Mouse (Mus musculus) heart, adult 2 months (tissue): ENCODE data around the gene Methig1. TPM values are rescaled to one million over a fixed set of nuclear protein-coding genes. Genes with fewer than 3 reads are reported as not detected.

Source experiments
- DNase-seq, 2 experiments: peaks; one replicate each; pipeline ENCODE4 v3.0.0; 2021
- H3K27ac ChIP-seq: fragments of 200-600 bp; 2 replicates; pipeline ENCODE4 v1.8.1; 2022
- H3K27me3 ChIP-seq: fragments of 200-500 bp; 2 replicates; pipeline ENCODE4 v1.6.1; 2012; ENCODE audit warnings: mild to moderate bottlenecking, low read length, inconsistent platforms, mixed read lengths; ENCODE audit not compliant: control insufficient read depth, insufficient read depth
- H3K36me3 ChIP-seq: fragments of 200-500 bp; 2 replicates; pipeline ENCODE4 v1.6.1; 2012; ENCODE audit warnings: low read length, inconsistent platforms; ENCODE audit not compliant: control insufficient read depth, insufficient read depth
- H3K4me1 ChIP-seq: fragments of 200-500 bp; 2 replicates; pipeline ENCODE4 v1.6.1; 2011; ENCODE audit warnings: low read length; ENCODE audit not compliant: control insufficient read depth, insufficient read depth
- H3K4me3 ChIP-seq: fragments of 200-600 bp; 2 replicates; pipeline ENCODE4 v1.8.1; 2022
- H3K79me2 ChIP-seq: fragments of 200-500 bp; replicated peaks from 2 replicates; pipeline ENCODE4 v1.6.1; 2012; ENCODE audit warnings: mild to moderate bottlenecking, inconsistent platforms, low read length, moderate library complexity, mixed read lengths; ENCODE audit not compliant: control insufficient read depth, insufficient read depth
- H3K9ac ChIP-seq: fragments of 200-500 bp; 2 replicates; pipeline ENCODE4 v1.6.1; 2012; ENCODE audit warnings: low read depth, mild to moderate bottlenecking, control low read depth, inconsistent platforms, low read length, mixed read lengths
- CTCF ChIP-seq: fragments of 200-600 bp; IDR thresholded peaks from 2 replicates; pipeline ENCODE4 v1.8.1; 2022; ENCODE audit warnings: antibody characterized with exemption, mild to moderate bottlenecking, moderate library complexity
- EP300 ChIP-seq: fragments of 200-500 bp; IDR thresholded peaks from 2 replicates; pipeline ENCODE4 v1.6.1; 2011; ENCODE audit warnings: low read depth, low read length, control low read depth; ENCODE audit not compliant: insufficient read depth
- POLR2A ChIP-seq: fragments of 200-500 bp; IDR thresholded peaks from 2 replicates; pipeline ENCODE4 v1.6.1; 2011; ENCODE audit warnings: mild to moderate bottlenecking, low read depth, low read length, control low read depth; ENCODE audit not compliant: insufficient read depth
- WGBS: fragments of 180-500 bp; shearing (Covaris S2); methylation state at CpG from one replicate; pipeline ENCODE4 v1.1.7; 2018; 5-methylcytosine and 5-hydroxymethylcytosine counted together
- intact Hi-C: fragments of 180-260 bp; cut with DNase I; formaldehyde crosslinking; loops from one replicate; pipeline ENCODE4 v1.15.1; 2025
- polyA plus RNA-seq: library from polyadenylated mRNA; depleted of rRNA; stranded (reverse); fragments of >200 nt; gene quantifications from 2 replicates; pipeline ENCODE4 v1.2.3, GENCODE M21; 2012
- total RNA-seq, 2 experiments: library from RNA; stranded (reverse); gene quantifications; 2 replicates each; pipeline ENCODE4 v1.2.3; 2021

The Methig1 gene
- total and polyA plus RNA-seq, 3 experiments = 0.34 TPM; not detected in 2

DNA sequence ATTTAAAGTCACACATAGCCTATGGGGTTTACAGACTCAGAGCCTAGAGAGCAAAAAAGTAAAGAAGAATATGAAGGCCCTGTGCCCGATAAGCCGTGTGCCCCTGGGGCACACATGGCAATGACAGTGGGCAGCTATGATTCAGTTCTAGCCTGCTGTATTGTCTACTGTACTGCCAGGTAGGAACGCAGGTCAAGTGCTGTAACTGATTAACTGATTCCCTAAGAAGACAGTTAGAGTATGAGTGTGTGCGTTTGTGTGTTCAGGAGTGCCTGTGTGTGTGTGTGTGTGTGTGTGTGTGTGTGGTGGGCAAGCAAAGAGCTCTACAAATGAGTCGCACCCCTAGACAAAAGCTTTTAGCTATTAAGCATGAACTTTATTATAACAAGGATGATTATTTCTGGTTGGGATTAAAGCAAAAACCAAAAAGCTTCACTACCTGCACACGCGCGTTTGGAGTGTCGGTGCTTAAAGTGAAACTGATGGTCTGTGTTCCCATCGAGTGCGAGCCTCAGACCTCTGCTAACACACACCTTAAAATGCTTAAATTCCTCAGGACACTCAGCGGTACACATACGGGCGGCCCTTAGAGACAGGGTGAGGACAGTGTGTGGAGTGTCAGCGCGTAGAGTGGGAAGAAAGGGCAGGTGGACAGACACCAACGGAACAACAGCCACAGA, 34.7 kb downstream of the Methig1 start:
- Histone ChIP-seq H3K79me2 (no peaks in the 10 kb centered on the region), H3K4me1 (no peaks in the 10 kb centered on the region), H3K4me3 (no peak overlapping the region), H3K27ac (no peak overlapping the region), H3K9ac (no peak overlapping the region), H3K36me3 (no peaks in the 10 kb centered on the region), H3K27me3 (no peaks in the 10 kb centered on the region)
- WGBS = 95% methylated on average over 17 of the region's 17 CpGs
- intact Hi-C loops = no loop called here
- DNase-seq = no peak
- TF ChIP-seq POLR2A = no peak
- no peak for TF ChIP-seq EP300
- TF ChIP-seq CTCF = no peak

DNA sequence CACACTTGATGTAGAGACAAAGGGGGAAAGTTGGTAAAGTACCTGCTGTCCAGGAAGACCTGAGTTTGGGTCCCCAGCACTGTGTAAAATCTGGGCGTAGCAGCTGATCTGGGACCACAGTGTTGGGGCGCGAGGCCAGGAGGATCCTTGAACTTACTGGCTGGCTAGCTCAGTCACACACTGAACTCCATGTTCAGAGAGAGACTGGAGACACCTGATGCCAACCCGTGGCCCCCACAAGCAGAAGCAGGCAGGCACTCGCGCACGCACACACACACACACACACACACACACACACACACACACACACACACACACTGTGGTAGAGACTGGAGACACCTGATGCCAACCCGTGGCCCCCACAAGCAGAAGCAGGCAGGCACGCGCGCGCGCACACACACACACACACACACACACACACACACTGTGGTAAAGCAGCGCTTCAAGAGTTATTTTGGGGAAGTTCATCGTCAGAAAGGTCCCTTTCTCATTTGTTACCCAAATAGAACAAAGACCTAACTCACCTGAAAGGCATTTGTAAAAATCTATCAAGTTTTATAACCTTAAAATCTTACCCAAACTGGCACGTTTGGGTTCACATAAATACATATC, 35.4 kb downstream of the Methig1 start:
- H3K27me3 ChIP-seq = no peaks in the 10 kb centered on the region
- no peak overlapping the region for H3K4me3 ChIP-seq
- intact Hi-C loops = no loop called here
- no peaks in the 10 kb centered on the region for H3K79me2 ChIP-seq
- no peak overlapping the region for H3K27ac ChIP-seq
- no peak for DNase-seq
- H3K4me1 ChIP-seq = no peaks in the 10 kb centered on the region
- 85% methylated on average over 16 of the region's 16 CpGs for WGBS
- TF ChIP-seq EP300 = no peak
- no peak for TF ChIP-seq POLR2A
- no peak for TF ChIP-seq CTCF
- H3K9ac ChIP-seq = no peak overlapping the region
- H3K36me3 ChIP-seq = no peaks in the 10 kb centered on the region

DNA sequence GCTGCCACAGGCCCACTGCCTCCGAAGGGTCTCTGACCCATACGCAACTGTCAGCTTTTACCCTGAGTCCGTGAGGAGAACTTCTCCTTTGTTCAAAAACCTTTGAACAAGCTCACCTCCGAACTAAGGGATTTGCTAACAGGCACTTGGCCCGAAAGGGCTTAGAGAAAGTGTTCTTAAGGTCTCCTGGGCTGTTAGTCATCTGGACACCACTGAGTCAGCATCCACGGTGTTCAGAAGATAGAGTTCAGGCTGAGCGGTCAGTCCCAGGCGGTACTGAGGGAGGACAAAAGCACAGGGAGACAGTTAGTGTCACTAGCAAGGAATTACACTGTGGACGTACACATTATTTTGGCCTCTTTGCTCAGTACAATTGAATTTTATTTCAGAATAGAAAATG, 35.9 kb downstream of the Methig1 start:
- Histone ChIP-seq H3K79me2 (no peaks in the 10 kb centered on the region), H3K36me3 (no peaks in the 10 kb centered on the region), H3K4me1 (no peaks in the 10 kb centered on the region), H3K9ac (no peak overlapping the region), H3K4me3 (no peak overlapping the region), H3K27ac (no peak overlapping the region), H3K27me3 (no peaks in the 10 kb centered on the region)
- TF ChIP-seq POLR2A = no peak
- TF ChIP-seq EP300 = no peak
- no peak for TF ChIP-seq CTCF
- intact Hi-C loops = no loop called here
- no peak for DNase-seq
- 81% methylated on average over 9 of the region's 9 CpGs for WGBS

DNA sequence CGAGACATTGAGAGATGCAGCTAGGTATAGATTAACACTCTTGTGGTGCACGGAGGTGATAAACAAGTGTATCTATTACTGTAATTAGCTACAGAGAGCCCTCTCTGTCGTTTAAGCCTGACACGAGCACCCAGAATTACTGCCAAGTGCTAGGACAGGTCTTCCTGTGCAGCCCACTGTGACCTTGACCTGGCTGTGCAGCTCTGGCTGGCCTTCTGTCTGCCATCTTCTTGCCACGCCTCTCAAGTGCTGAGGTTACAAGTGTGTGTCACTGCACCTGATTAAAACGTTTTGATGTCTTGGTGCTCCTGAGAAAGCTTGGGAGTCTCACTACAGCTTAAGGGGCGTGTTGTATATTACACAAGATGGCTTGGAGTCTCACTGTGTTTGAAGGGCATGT, 38.1 kb downstream of the Methig1 start:
- no peak overlapping the region for H3K27ac ChIP-seq
- H3K4me3 ChIP-seq = no peak overlapping the region
- TF ChIP-seq CTCF (no peak), EP300 (no peak), POLR2A (no peak)
- intact Hi-C loops = no loop called here
- no peaks in the 10 kb centered on the region for H3K4me1 ChIP-seq
- H3K36me3 ChIP-seq = no peaks in the 10 kb centered on the region
- DNase-seq = no peak
- WGBS = 62% methylated on average over 7 of the region's 7 CpGs
- H3K27me3 ChIP-seq = no peaks in the 10 kb centered on the region
- no peaks in the 10 kb centered on the region for H3K79me2 ChIP-seq
- H3K9ac ChIP-seq = no peak overlapping the region

DNA sequence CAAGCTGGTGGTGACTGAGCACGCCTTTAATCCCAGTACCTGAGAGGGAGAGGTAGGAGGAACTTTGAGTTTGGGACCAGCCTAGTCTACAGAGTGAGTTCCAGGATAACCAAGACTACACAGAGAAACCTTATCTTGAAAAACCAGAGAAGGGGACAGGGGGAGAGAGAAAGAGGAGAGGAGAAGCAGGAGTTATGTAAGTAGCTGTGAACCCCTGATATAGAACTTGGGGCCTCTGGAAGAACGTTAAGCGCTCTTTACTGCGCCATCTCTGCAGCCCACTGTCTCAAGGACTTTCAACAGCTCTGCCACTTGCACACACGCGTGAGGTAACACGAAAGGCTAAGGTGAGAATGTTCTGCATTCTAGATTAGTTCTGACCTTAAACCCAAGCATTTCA, 38.6 kb downstream of the Methig1 start:
- Histone ChIP-seq H3K27me3 (no peaks in the 10 kb centered on the region), H3K9ac (no peak overlapping the region), H3K36me3 (no peaks in the 10 kb centered on the region), H3K4me3 (no peak overlapping the region), H3K27ac (no peak overlapping the region), H3K4me1 (no peaks in the 10 kb centered on the region), H3K79me2 (no peaks in the 10 kb centered on the region)
- WGBS = 93% methylated on average over 7 of the region's 7 CpGs
- TF ChIP-seq CTCF (no peak), EP300 (no peak), POLR2A (no peak)
- no peak for DNase-seq
- intact Hi-C loops = no loop called here

DNA sequence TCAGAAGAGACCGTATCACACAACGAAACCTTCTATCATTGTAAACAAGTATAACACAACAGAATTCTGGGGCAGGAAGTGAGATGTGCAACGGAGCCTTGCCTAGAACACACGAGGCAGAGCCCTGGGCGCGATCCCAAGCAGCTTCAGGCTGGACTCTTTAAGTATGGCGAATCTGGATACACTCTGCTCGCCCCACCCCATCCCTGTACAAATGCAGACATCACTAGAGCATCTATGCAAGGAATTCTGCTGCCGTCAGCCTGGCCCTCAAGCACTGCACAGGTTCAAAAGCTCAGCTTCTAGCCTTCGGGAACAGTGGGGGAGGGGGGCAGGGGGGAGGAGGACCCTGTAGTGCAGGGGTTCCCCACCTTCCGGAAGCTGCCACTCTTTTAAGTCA, 40.1 kb downstream of the Methig1 start:
- no peak overlapping the region for H3K27ac ChIP-seq
- H3K36me3 ChIP-seq = no peaks in the 10 kb centered on the region
- H3K4me3 ChIP-seq = no peak overlapping the region
- intact Hi-C loops = no loop called here
- H3K4me1 ChIP-seq = no peaks in the 10 kb centered on the region
- H3K27me3 ChIP-seq = no peaks in the 10 kb centered on the region
- no peaks in the 10 kb centered on the region for H3K79me2 ChIP-seq
- TF ChIP-seq EP300 (no peak), POLR2A (no peak), CTCF (no peak)
- H3K9ac ChIP-seq = no peak overlapping the region
- DNase-seq = no peak
- 80% methylated on average over 11 of the region's 11 CpGs for WGBS
